Mouse (Mus musculus) stomach, postnatal 0 days (tissue): ENCODE data around the gene Pcsk5. TPM values are rescaled to one million over a fixed set of nuclear protein-coding genes. Genes with fewer than 3 reads are reported as not detected.
A peak's percentile ranks its signal among the peaks of the same experiment; 100 is the strongest.

Experiments used
- ATAC-seq: fragments of 200-750 bp; cut with Nextera tagmentation; 2 replicates; pipeline ENCODE4 v1.8.0; 2017; ENCODE audit not compliant: low FRiP score, low TSS enrichment
- DNase-seq: peaks from one replicate; pipeline ENCODE4 v3.0.0-alpha.2; 2016; ENCODE audit warnings: low spot score
- H3K27ac ChIP-seq: fragments of 300-500 bp; sonication (generic); replicated peaks from 2 replicates; pipeline ENCODE4 v1.5.1; 2014; ENCODE audit warnings: mild to moderate bottlenecking, control low read depth
- H3K27me3 ChIP-seq: fragments of 300-500 bp; sonication (generic); 2 replicates; pipeline ENCODE4 v1.6.1; 2014; ENCODE audit warnings: low read length; ENCODE audit not compliant: control insufficient read depth, insufficient read depth
- H3K36me3 ChIP-seq: fragments of 300-500 bp; sonication (generic); 2 replicates; pipeline ENCODE4 v1.6.1; 2014; ENCODE audit warnings: low read length, mixed read lengths; ENCODE audit not compliant: control insufficient read depth, insufficient read depth
- H3K4me1 ChIP-seq: fragments of 300-500 bp; sonication (generic); replicated peaks from 2 replicates; pipeline ENCODE4 v1.6.1; 2014; ENCODE audit warnings: antibody characterized with exemption; ENCODE audit not compliant: control insufficient read depth, insufficient read depth
- H3K4me2 ChIP-seq: fragments of 300-500 bp; sonication (generic); replicated peaks from 2 replicates; pipeline ENCODE4 v1.6.1; 2014; ENCODE audit warnings: low read depth, mild to moderate bottlenecking, control low read depth, moderate library complexity
- H3K4me3 ChIP-seq: fragments of 300-500 bp; sonication (generic); 2 replicates; pipeline ENCODE4 v1.5.1; 2014; ENCODE audit warnings: low read depth, low read length, control low read depth
- H3K9ac ChIP-seq: fragments of 300-500 bp; sonication (generic); 2 replicates; pipeline ENCODE4 v1.6.1; 2014; ENCODE audit warnings: mild to moderate bottlenecking, low read length, control low read depth, mixed read lengths
- H3K9me3 ChIP-seq: fragments of 300-500 bp; sonication (generic); 2 replicates; pipeline ENCODE4 v1.6.1; 2016; ENCODE audit warnings: low read length; ENCODE audit not compliant: control insufficient read depth
- CTCF ChIP-seq: IDR thresholded peaks from 2 replicates; pipeline ENCODE4 v1.5.1; 2016; ENCODE audit warnings: antibody characterized with exemption, low read depth, mild to moderate bottlenecking, moderate library complexity
- EP300 ChIP-seq: optimal IDR thresholded peaks from 2 replicates; pipeline ENCODE3; 2016; ENCODE audit warnings: antibody characterized with exemption
- WGBS: fragments of 180-500 bp; shearing (Covaris S2); extraction: QIAGEN DNeasy Blood & Tissue Kit; methylation state at CpG from one replicate; pipeline ENCODE4 v1.1.7; 2014; 5-methylcytosine and 5-hydroxymethylcytosine counted together
- polyA plus RNA-seq: library from polyadenylated mRNA; unstranded; fragments of >200 nt; fragmentation: Nextera tagmentation; extraction: Ambion mirVana; gene quantifications from 2 replicates; pipeline ENCODE4 v1.2.1, GENCODE M21; 2015

Gene Pcsk5
- polyA plus RNA-seq, 1 experiment from 2014 or later, result 4.3 TPM

DNA sequence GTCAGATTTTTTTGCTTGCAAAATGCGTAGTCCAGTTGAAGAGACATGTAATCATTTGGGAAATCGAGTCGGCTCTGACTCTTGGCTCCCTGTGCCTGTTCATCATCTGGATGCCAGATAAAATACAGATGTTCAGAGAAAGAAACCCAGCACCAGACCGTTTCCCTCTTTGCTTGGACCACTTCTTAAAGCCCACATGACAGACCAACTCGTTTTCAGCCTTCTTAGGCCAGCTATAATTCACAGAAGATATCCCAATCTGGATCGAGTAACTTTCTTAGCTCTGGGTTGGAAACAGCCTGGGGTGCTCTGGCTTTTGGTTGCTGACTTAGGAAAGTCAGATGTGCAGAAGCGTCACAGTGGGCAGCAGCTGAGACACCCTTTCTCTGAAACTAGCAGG lies 365.6 kb downstream of the Pcsk5 start:
- Histone ChIP-seq H3K9ac (no peak overlapping the region), H3K4me2 (no peak overlapping the region), H3K27me3 (no peaks in the 10 kb centered on the region), H3K9me3 (no peaks in the 10 kb centered on the region), H3K4me1 (no peaks in the 10 kb centered on the region), H3K27ac (no peak overlapping the region), H3K36me3 (no peaks in the 10 kb centered on the region), H3K4me3 (no peak overlapping the region)
- no peak; the same call in 1 of the 2 replicates for ATAC-seq
- TF ChIP-seq CTCF (no peak), EP300 (no peak)
- WGBS, result 42% methylated on average over 7 of the region's 7 CpGs
- DNase-seq, result no peak

DNA sequence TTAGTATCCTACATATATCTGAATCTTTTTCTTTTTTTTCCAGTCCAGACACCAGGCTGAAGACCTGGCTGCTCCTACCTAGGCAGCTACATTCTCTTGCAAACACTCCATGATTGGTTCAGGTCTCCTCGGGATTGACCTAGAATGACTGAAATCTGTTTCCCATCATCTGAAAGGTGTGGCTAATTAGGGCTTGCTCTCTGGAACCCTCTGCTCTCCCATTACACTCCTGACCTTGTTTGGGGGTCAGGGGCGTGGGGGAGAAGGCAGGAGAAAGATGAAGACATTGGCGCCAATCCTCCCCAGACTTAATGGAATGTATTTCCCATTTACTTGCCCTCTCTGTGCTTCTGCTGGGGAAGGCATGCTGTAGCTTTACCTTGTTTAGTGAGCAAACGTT lies 366.2 kb downstream of the Pcsk5 start:
- Histone ChIP-seq H3K4me1 (no peaks in the 10 kb centered on the region), H3K4me3 (no peak overlapping the region), H3K36me3 (no peaks in the 10 kb centered on the region), H3K9ac (no peak overlapping the region), H3K9me3 (no peaks in the 10 kb centered on the region), H3K4me2 (no peak overlapping the region), H3K27me3 (no peaks in the 10 kb centered on the region), H3K27ac (no peak overlapping the region)
- no peak for ATAC-seq
- 61% methylated on average over 4 of the region's 4 CpGs for WGBS
- TF ChIP-seq CTCF (no peak), EP300 (no peak)
- no peak for DNase-seq

DNA sequence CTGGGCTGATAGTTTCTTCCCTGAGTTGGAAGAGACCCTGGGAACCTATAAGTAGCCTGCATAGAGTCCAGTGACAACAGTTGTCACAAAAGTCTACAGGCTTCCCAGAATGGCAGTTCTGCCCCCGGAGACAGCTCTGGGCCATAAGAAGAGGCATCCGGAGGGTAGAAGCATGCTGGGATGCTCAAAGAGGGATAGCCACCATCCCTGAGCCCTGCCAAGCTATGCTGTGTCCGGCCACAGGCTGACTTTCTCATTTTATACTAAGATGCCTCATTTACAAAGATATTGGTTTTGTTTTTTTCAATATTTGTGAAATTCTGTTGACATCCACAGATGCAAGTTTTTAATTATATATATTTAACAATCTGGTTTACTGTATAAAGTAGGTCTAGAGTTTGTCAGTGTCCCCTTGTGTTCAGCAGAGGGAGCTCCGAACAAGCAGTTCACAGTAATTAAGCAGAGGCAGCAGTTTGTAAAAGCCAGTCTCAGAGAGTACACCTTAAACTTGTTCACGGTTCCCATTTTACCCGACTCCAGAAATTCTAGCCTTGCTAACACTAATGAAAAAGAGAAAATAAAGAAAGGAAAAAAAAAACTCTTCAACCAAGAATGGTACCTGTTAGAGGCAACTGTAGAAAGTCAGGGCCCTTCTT lies 369.7 kb downstream of the Pcsk5 start:
- DNase-seq (peak; percentile 20), ATAC-seq (no peak)
- 55% methylated on average over 6 of the region's 6 CpGs for WGBS
- H3K27ac ChIP-seq, result no peak overlapping the region
- no peaks in the 10 kb centered on the region for H3K4me1 ChIP-seq
- H3K4me2 ChIP-seq, result no peak overlapping the region
- no peaks in the 10 kb centered on the region for H3K9me3 ChIP-seq
- no peak for TF ChIP-seq EP300
- TF ChIP-seq CTCF, result peak; percentile 80
- H3K36me3 ChIP-seq, result no peaks in the 10 kb centered on the region
- no peak overlapping the region for H3K9ac ChIP-seq
- no peaks in the 10 kb centered on the region for H3K27me3 ChIP-seq
- no peak overlapping the region for H3K4me3 ChIP-seq

DNA sequence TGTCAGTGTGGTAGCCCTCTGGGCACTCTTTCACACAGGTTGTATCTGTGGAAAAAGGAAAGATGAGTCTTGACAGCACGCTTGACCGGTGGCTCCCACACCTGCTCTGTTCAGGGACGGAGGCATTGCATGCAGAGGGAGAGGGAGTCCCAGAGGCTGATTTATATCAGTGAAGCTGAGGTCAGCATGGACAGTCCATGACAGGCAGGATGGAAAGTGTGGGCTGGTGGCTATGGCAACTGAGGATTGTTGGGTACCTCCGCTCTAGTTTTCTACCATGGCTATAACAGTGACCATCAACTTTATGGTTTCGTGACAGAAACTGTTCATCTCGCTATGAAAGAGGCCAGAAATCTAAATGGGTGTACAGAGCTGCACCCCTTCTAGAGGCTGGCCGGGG lies 385.4 kb downstream of the Pcsk5 start:
- 83% methylated on average over 7 of the region's 7 CpGs for WGBS
- no peak for DNase-seq
- no peak for ATAC-seq
- Histone ChIP-seq H3K27me3 (no peaks in the 10 kb centered on the region), H3K27ac (no peak overlapping the region), H3K9ac (no peak overlapping the region), H3K9me3 (no peaks in the 10 kb centered on the region), H3K4me2 (no peak overlapping the region), H3K36me3 (no peaks in the 10 kb centered on the region), H3K4me3 (no peak overlapping the region), H3K4me1 (no peaks in the 10 kb centered on the region)
- TF ChIP-seq EP300 (no peak), CTCF (no peak)

DNA sequence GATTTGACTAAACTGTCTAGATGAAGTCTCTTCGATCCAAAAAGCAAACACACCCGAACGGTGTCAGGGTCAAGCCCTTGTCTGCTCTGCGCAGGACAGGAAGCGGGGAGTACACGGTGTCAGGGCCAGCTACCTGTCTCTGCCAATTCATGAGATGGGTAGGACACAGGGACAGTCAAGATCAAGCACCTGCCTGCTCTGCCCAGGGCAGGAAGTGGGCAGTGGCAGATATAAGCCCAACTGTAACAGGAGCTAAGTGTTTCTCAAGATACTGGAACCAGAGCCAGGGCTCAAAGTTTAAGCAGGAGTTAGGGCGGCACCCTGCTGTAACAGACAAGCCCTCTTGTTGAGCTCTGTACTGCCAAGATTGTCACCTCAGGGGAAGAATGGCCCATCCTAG lies 393.9 kb downstream of the Pcsk5 start:
- 81% methylated on average over 7 of the region's 7 CpGs for WGBS
- DNase-seq, result no peak

DNA sequence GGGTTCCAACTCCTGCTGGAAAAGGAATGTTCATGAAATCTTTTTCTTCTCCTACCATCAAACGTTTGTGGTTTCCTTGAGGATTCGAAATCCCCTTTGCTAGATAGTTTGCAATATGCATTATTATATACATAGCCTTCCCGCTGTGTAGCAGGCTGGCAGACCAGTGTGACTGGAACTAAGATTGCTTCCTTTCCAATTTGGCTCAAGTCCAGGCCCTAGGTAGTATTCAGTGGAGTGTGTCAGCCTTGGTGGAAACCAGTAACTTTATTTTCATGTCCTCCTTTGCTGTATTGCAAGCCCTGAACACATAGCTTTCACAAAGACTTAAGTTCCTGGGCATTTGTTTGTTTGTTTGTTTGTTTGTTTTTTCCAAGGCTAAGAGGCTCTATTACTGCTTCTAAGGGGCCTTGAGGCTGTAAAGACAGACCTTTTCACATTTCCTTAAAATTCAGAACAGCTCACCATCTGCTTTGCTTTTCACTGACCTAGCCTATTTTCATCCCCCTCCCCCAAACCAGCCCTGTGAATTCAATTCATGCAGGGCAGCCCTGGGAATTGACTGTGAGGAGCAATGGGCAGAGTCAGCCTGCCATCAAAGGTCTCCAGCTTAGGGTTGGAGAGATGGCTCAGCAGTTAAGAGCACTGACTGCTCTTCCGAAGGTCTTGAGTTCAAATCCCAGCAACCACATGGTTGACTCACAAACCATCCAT lies 397.8 kb downstream of the Pcsk5 start:
- ATAC-seq (no peak), DNase-seq (no peak)
- Histone ChIP-seq H3K9me3 (no peaks in the 10 kb centered on the region), H3K4me3 (no peak overlapping the region), H3K9ac (no peak overlapping the region), H3K27me3 (no peaks in the 10 kb centered on the region), H3K27ac (no peak overlapping the region), H3K4me1 (no peaks in the 10 kb centered on the region), H3K4me2 (no peak overlapping the region), H3K36me3 (no peaks in the 10 kb centered on the region)
- no peak for TF ChIP-seq EP300
- no peak for TF ChIP-seq CTCF
- WGBS, result 47% methylated on average over 4 of the region's 4 CpGs

More for the DNA sequence above, 393.9 kb downstream of the Pcsk5 start:
- Histone ChIP-seq H3K27ac (no peak overlapping the region), H3K9ac (no peak overlapping the region), H3K27me3 (no peaks in the 10 kb centered on the region), H3K4me3 (no peak overlapping the region), H3K4me2 (no peak overlapping the region), H3K4me1 (no peaks in the 10 kb centered on the region), H3K9me3 (no peaks in the 10 kb centered on the region), H3K36me3 (no peaks in the 10 kb centered on the region)
- TF ChIP-seq EP300, result no peak
- no peak for TF ChIP-seq CTCF
- ATAC-seq, result no peak
